Mouse (Mus musculus) retina, embryonic 14.5 days (tissue): ENCODE measurements at regions not wholly inside any gene's neighbourhood (a gene's known extent, or its start where the extent isn't known, plus 50 kb on each side); places are given as distances from the start of the nearest gene placed in this dataset.

ENCODE experiments used
- DNase-seq: peaks from one replicate; pipeline ENCODE4 v3.0.0-alpha.2; 2015; ENCODE audit warnings: low spot score

GRCm38 (mm10) chr6:139027696-139028095, 369.4 kb upstream of the Igbp1b start:
- DNase-seq, result no peak

DNA sequence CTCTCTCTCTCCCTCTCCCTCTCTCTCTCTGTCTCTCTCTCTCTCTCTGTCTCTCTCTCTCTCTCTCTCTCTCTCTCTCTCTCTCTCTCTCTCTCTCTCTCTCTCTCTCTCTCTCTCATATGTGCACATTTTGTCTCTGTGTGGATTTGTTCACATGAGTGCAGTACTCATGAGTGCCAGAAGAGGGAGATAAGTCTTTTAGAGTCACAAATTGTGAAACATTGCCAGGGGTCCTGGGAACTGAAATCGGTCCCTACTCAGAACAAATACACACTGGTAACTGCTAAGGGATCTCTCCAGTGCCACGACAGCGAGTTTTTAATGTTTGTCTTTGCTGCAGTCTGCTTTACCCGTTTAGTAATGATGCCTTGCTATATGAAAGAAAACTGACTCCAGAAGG, 356.2 kb upstream of the Igbp1b start:
- DNase-seq, result peak; percentile 11

DNA sequence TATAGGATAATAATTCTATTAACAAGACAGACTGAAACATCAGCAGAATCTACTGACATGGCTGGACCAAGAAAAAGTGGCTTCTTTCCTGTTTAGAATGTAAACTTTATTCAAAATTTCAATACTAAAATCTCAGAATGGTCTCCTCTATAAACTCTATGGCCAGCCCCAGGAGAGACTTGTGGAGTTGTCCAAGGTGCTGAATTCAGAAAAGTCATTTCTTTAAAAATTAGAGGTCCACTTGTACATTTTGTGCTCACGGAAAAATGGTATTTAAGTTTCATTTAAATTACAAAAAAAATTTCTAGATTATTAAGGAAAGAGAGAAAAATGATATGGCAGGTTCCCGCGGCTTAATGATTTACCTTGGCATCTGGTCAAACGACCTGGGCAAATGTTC, 352.2 kb upstream of the Igbp1b start:
- peak; percentile 23 for DNase-seq
